Mouse (Mus musculus): ENCODE measurements around the gene Sctr. TPM values are rescaled to one million over a fixed set of nuclear protein-coding genes. Genes with fewer than 3 reads are reported as not detected.

Gene Sctr
- polyA plus RNA-seq, 1 experiment: 0.07 TPM

- no peaks in the 10 kb centered on the region for H3K27me3 ChIP-seq (ENCODE audit: control insufficient read depth, insufficient read depth, insufficient read length)
- H3ac ChIP-seq (ENCODE audit: control insufficient read depth, insufficient read length, low read depth): no peak overlapping the region
- H3K79me3 ChIP-seq (ENCODE audit: low read depth): no peaks in the 10 kb centered on the region
- H3K79me2 ChIP-seq (ENCODE audit: control insufficient read depth, insufficient read depth): no peaks in the 10 kb centered on the region
- peaks cover 19% of the 10 kb centered on the region for H3K36me3 ChIP-seq (ENCODE audit: control insufficient read depth, insufficient read depth)
- no peak overlapping the region for H3K4me3 ChIP-seq (ENCODE audit: insufficient read depth, poor library complexity, severe bottlenecking)
- no peak for TF ChIP-seq MAX (IDR thresholded peaks at IDR 0.05)
- no peak for TF ChIP-seq MYOG (IDR thresholded peaks at IDR 0.05; ENCODE audit: control insufficient read depth, extremely low read depth, insufficient read length)
- TF ChIP-seq FOSL1 (IDR thresholded peaks at IDR 0.05; ENCODE audit: insufficient read depth, low read length, poor library complexity, severe bottlenecking): no peak
- TF ChIP-seq CTCF (IDR thresholded peaks at IDR 0.05; ENCODE audit: control insufficient read depth, insufficient read depth, insufficient read length): no peak
- no peak for TF ChIP-seq CEBPB (IDR thresholded peaks at IDR 0.05; ENCODE audit: low read depth)
- TF ChIP-seq USF1 (IDR thresholded peaks at IDR 0.05; ENCODE audit: low read depth): no peak
- no peak for TF ChIP-seq MYOD1 (IDR thresholded peaks at IDR 0.05; ENCODE audit: control insufficient read depth, insufficient read length, low read depth)
These were observed 103.2 kb downstream of the Sctr start for GRCm38 (mm10) chr1:120109741-120110432.

GRCm38 (mm10) chr1:120111766-120112165 lies 105.1 kb downstream of the Sctr start:
- no peak overlapping the region for H3K4me3 ChIP-seq (ENCODE audit: insufficient read depth, poor library complexity, severe bottlenecking)
- no peaks in the 10 kb centered on the region for H3K79me3 ChIP-seq (ENCODE audit: low read depth)
- no peaks in the 10 kb centered on the region for H3K27me3 ChIP-seq (ENCODE audit: control insufficient read depth, insufficient read depth, insufficient read length)
- no peak overlapping the region for H3ac ChIP-seq (ENCODE audit: control insufficient read depth, insufficient read length, low read depth)
- no peak for TF ChIP-seq FOSL1 (IDR thresholded peaks at IDR 0.05; ENCODE audit: insufficient read depth, low read length, poor library complexity, severe bottlenecking)
- no peaks in the 10 kb centered on the region for H3K79me2 ChIP-seq (ENCODE audit: control insufficient read depth, insufficient read depth)
- peaks cover 35% of the 10 kb centered on the region for H3K36me3 ChIP-seq (ENCODE audit: control insufficient read depth, insufficient read depth)

GRCm38 (mm10) chr1:120112251-120113187 lies 105.8 kb downstream of the Sctr start:
- TF ChIP-seq USF1 (IDR thresholded peaks at IDR 0.05; ENCODE audit: low read depth) (no peak), CEBPB (IDR thresholded peaks at IDR 0.05; ENCODE audit: low read depth) (no peak), MYOD1 (IDR thresholded peaks at IDR 0.05; ENCODE audit: control insufficient read depth, insufficient read length, low read depth) (no peak), CTCF (IDR thresholded peaks at IDR 0.05; ENCODE audit: control insufficient read depth, insufficient read depth, insufficient read length) (no peak), MAX (IDR thresholded peaks at IDR 0.05) (no peak), MYOG (IDR thresholded peaks at IDR 0.05; ENCODE audit: control insufficient read depth, extremely low read depth, insufficient read length) (no peak), FOSL1 (IDR thresholded peaks at IDR 0.05; ENCODE audit: insufficient read depth, low read length, poor library complexity, severe bottlenecking) (no peak)
- Histone ChIP-seq H3K79me3 (ENCODE audit: low read depth) (no peaks in the 10 kb centered on the region), H3ac (ENCODE audit: control insufficient read depth, insufficient read length, low read depth) (no peak overlapping the region), H3K27me3 (ENCODE audit: control insufficient read depth, insufficient read depth, insufficient read length) (no peaks in the 10 kb centered on the region), H3K36me3 (ENCODE audit: control insufficient read depth, insufficient read depth) (peaks cover 35% of the 10 kb centered on the region), H3K4me3 (ENCODE audit: insufficient read depth, poor library complexity, severe bottlenecking) (no peak overlapping the region), H3K79me2 (ENCODE audit: control insufficient read depth, insufficient read depth) (peaks cover 1% of the 10 kb centered on the region)

Other genes starting within 250 kb of the Sctr start
- 1.0 TPM for gene Ptpn4, start 169.3 kb upstream of the Sctr start, polyA plus RNA-seq (2012; fragmentation: generic; extraction: Trizol)
- 5.0 TPM for gene Tmem177, start 93.7 kb upstream of the Sctr start, polyA plus RNA-seq (2012; fragmentation: generic; extraction: Trizol)
- gene Cfap221, start 9.7 kb upstream of the Sctr start, polyA plus RNA-seq (2012; fragmentation: generic; extraction: Trizol): not detected
- 38.4 TPM for gene Tmem37, start 67.2 kb downstream of the Sctr start, polyA plus RNA-seq (2012; fragmentation: generic; extraction: Trizol)
- gene Dbi, start 114.2 kb downstream of the Sctr start, polyA plus RNA-seq (2012; fragmentation: generic; extraction: Trizol): 418 TPM
- gene 3110009E18Rik, start 114.3 kb downstream of the Sctr start, polyA plus RNA-seq (2012; fragmentation: generic; extraction: Trizol): 19.8 TPM